Mouse (Mus musculus) brain, embryonic 18.5 days (tissue): ENCODE data around the gene Vmn1r73.

Experiments used
- DNase-seq: peaks from one replicate; pipeline ENCODE4 v3.0.0-alpha.2; 2012; ENCODE audit warnings: low read depth, low spot score

Vmn1r73 gene

GRCm38 (mm10) chr7:11729966-11730365, at the start of gene Vmn1r73:
Gene Vmn1r73 (plus strand): TSS chr7:11730266.
- DNase-seq, result no peak
